Mouse (Mus musculus): ENCODE results near the gene Adcy1.
"Not testable (repeated sequence)": the region's sequence is repeated elsewhere in the genome, so short reads cannot be mapped to it uniquely, and the experiment has no call there.

Gene Adcy1

GRCm38 (mm10) chr11:7192710-7193109 lies 129.4 kb downstream of the Adcy1 start:
- no peak for DNase-seq

- no peak for DNase-seq
Measured at GRCm38 (mm10) chr11:7193134-7193533, 129.8 kb downstream of the Adcy1 start.

- DNase-seq, result no peak
Measured at GRCm38 (mm10) chr11:7194432-7195311, 131.4 kb downstream of the Adcy1 start.

GRCm38 (mm10) chr11:7195312-7195685 lies 132.0 kb downstream of the Adcy1 start:
- DNase-seq, result no peak

GRCm38 (mm10) chr11:7197491-7197941 lies 134.2 kb downstream of the Adcy1 start, which contains the start of gene Igfbp1:
Gene Igfbp1, plus strand, starts transcription at chr11:7197782.
- DNase-seq, result peak; percentile 86

GRCm38 (mm10) chr11:7198006-7198405 lies 134.7 kb downstream of the Adcy1 start:
- peak; percentile 28 for DNase-seq

GRCm38 (mm10) chr11:7198481-7199256 lies 135.4 kb downstream of the Adcy1 start:
- DNase-seq, result no peak

- peak; percentile 70 for DNase-seq
Measured at GRCm38 (mm10) chr11:7199736-7200392, 136.6 kb downstream of the Adcy1 start.

- DNase-seq, result no peak
Measured at GRCm38 (mm10) chr11:7200393-7200783, 137.1 kb downstream of the Adcy1 start.

GRCm38 (mm10) chr11:7202206-7202605 lies 138.9 kb downstream of the Adcy1 start:
- no peak for DNase-seq

GRCm38 (mm10) chr11:7203846-7204245 lies 140.6 kb downstream of the Adcy1 start:
- DNase-seq, result no peak

- DNase-seq, result peak; percentile 83
Measured at GRCm38 (mm10) chr11:7210343-7210742, 147.1 kb downstream of the Adcy1 start.

- DNase-seq, result peak; percentile 77
Measured at GRCm38 (mm10) chr11:7211211-7211610, 147.9 kb downstream of the Adcy1 start.

- DNase-seq, result no peak
Measured at GRCm38 (mm10) chr11:7212126-7212798, 149.0 kb downstream of the Adcy1 start.

GRCm38 (mm10) chr11:7213161-7213500 lies 149.8 kb downstream of the Adcy1 start:
- DNase-seq, result no peak

GRCm38 (mm10) chr11:7213501-7214341 lies 150.4 kb downstream of the Adcy1 start, which contains the start of gene Igfbp3:
Gene Igfbp3, minus strand, starts transcription at chr11:7213923.
- peak; percentile 78 for DNase-seq

- DNase-seq, result no peak
Measured at GRCm38 (mm10) chr11:7214342-7214660, 151.0 kb downstream of the Adcy1 start.

- peak; percentile 79 for DNase-seq
Measured at GRCm38 (mm10) chr11:7214761-7215160, 151.5 kb downstream of the Adcy1 start.

GRCm38 (mm10) chr11:7215703-7216102 lies 152.4 kb downstream of the Adcy1 start:
- peak; percentile 81 for DNase-seq

GRCm38 (mm10) chr11:7221826-7222225 lies 158.5 kb downstream of the Adcy1 start:
- DNase-seq, result not testable (repeated sequence)

GRCm38 (mm10) chr11:7226200-7226599 lies 162.9 kb downstream of the Adcy1 start:
- no peak for DNase-seq
